Mouse (Mus musculus): ENCODE data around the gene Armc3. TPM values are rescaled to one million over a fixed set of nuclear protein-coding genes. Genes with fewer than 3 reads are reported as not detected.

The Armc3 gene
- polyA plus RNA-seq, 1 experiment = not detected

DNA sequence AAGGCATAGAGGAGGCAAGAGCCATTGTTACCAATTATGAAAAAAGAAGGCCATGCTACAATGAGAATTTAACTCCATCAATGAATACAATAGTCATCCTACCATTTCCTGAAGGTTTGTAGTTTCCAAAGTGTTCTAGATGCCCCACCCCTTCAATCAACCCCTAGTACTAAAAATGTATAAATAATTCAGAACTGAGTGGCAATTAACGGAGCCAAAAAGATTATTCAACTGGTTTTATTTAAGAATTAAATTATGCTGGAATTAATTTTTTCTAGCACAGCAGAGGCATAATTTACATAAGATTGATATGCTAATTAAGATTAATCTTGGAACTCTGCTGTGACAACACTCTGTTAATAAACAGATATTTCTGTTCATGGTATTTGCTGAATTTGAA is 34.9 kb upstream of the Armc3 start:
- H3ac ChIP-seq (ENCODE audit: control insufficient read depth, insufficient read length, low read depth) = no peak overlapping the region
- no peak overlapping the region for H3K4me3 ChIP-seq (ENCODE audit: insufficient read depth, poor library complexity, severe bottlenecking)
- H3K27me3 ChIP-seq (ENCODE audit: control insufficient read depth, insufficient read depth, insufficient read length) = no peaks in the 10 kb centered on the region
- H3K36me3 ChIP-seq (ENCODE audit: control insufficient read depth, insufficient read depth) = no peaks in the 10 kb centered on the region
- no peaks in the 10 kb centered on the region for H3K79me3 ChIP-seq (ENCODE audit: low read depth)
- TF ChIP-seq MYOG (IDR thresholded peaks at IDR 0.05; ENCODE audit: control insufficient read depth, extremely low read depth, insufficient read length) = no peak
- TF ChIP-seq CTCF (IDR thresholded peaks at IDR 0.05; ENCODE audit: control insufficient read depth, insufficient read depth, insufficient read length) = no peak
- no peak for TF ChIP-seq CEBPB (IDR thresholded peaks at IDR 0.05; ENCODE audit: low read depth)
- no peak for TF ChIP-seq MYOD1 (IDR thresholded peaks at IDR 0.05; ENCODE audit: control insufficient read depth, insufficient read length, low read depth)
- no peak for TF ChIP-seq USF1 (IDR thresholded peaks at IDR 0.05; ENCODE audit: low read depth)
- TF ChIP-seq MAX (IDR thresholded peaks at IDR 0.05) = no peak
- H3K79me2 ChIP-seq (ENCODE audit: control insufficient read depth, insufficient read depth) = no peaks in the 10 kb centered on the region

DNA sequence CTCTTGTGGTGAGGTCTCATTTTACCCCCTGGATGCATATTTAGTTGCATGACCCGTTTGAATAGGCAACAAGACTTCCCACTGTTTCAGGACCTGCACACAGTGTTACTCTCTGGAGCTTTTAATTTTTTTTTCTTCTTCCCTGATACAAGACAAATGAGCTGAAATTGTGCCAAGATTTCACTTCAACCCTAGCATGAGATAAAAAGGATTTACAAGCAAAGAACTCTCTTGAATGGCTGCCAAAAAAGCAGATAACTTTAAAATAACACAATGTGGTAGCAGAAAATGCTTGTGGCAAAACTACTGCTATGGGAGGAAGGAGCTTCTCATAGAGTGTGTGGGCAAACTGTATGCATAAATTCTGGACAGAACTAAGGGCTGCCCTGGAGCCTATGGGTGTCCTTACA is 22.3 kb upstream of the Armc3 start:
- H3K79me2 ChIP-seq (ENCODE audit: control insufficient read depth, insufficient read depth) = no peaks in the 10 kb centered on the region
- H3K27me3 ChIP-seq (ENCODE audit: control insufficient read depth, insufficient read depth, insufficient read length) = no peaks in the 10 kb centered on the region
- H3K79me3 ChIP-seq (ENCODE audit: low read depth) = no peaks in the 10 kb centered on the region
- H3K4me3 ChIP-seq (ENCODE audit: insufficient read depth, poor library complexity, severe bottlenecking) = no peak overlapping the region
- no peaks in the 10 kb centered on the region for H3K36me3 ChIP-seq (ENCODE audit: control insufficient read depth, insufficient read depth)
- H3ac ChIP-seq (ENCODE audit: control insufficient read depth, insufficient read length, low read depth) = no peak overlapping the region
- no peak for TF ChIP-seq MAX (IDR thresholded peaks at IDR 0.05)
- no peak for TF ChIP-seq MYOG (IDR thresholded peaks at IDR 0.05; ENCODE audit: control insufficient read depth, extremely low read depth, insufficient read length)
- no peak for TF ChIP-seq CTCF (IDR thresholded peaks at IDR 0.05; ENCODE audit: control insufficient read depth, insufficient read depth, insufficient read length)
- TF ChIP-seq MYOD1 (IDR thresholded peaks at IDR 0.05; ENCODE audit: control insufficient read depth, insufficient read length, low read depth) = no peak
- no peak for TF ChIP-seq CEBPB (IDR thresholded peaks at IDR 0.05; ENCODE audit: low read depth)
- TF ChIP-seq USF1 (IDR thresholded peaks at IDR 0.05; ENCODE audit: low read depth) = no peak
- TF ChIP-seq FOSL1 (IDR thresholded peaks at IDR 0.05; ENCODE audit: insufficient read depth, low read length, poor library complexity, severe bottlenecking) = no peak

- TF ChIP-seq CTCF (IDR thresholded peaks at IDR 0.05; ENCODE audit: control insufficient read depth, insufficient read depth, insufficient read length) (no peak), MAX (IDR thresholded peaks at IDR 0.05) (no peak), USF1 (IDR thresholded peaks at IDR 0.05; ENCODE audit: low read depth) (no peak), MYOD1 (IDR thresholded peaks at IDR 0.05; ENCODE audit: control insufficient read depth, insufficient read length, low read depth) (no peak), FOSL1 (IDR thresholded peaks at IDR 0.05; ENCODE audit: insufficient read depth, low read length, poor library complexity, severe bottlenecking) (no peak), MYOG (IDR thresholded peaks at IDR 0.05; ENCODE audit: control insufficient read depth, extremely low read depth, insufficient read length) (no peak), CEBPB (IDR thresholded peaks at IDR 0.05; ENCODE audit: low read depth) (no peak)
- no peaks in the 10 kb centered on the region for H3K36me3 ChIP-seq (ENCODE audit: control insufficient read depth, insufficient read depth)
- H3K79me3 ChIP-seq (ENCODE audit: low read depth) = no peaks in the 10 kb centered on the region
- H3K27me3 ChIP-seq (ENCODE audit: control insufficient read depth, insufficient read depth, insufficient read length) = no peaks in the 10 kb centered on the region
- no peaks in the 10 kb centered on the region for H3K79me2 ChIP-seq (ENCODE audit: control insufficient read depth, insufficient read depth)
- H3ac ChIP-seq (ENCODE audit: control insufficient read depth, insufficient read length, low read depth) = no peak overlapping the region
- no peak overlapping the region for H3K4me3 ChIP-seq (ENCODE audit: insufficient read depth, poor library complexity, severe bottlenecking)
Observed at GRCm38 (mm10) chr2:19199366-19199853, 308 bp downstream of the Armc3 start.

- H3K79me2 ChIP-seq (ENCODE audit: control insufficient read depth, insufficient read depth) = no peaks in the 10 kb centered on the region
- no peaks in the 10 kb centered on the region for H3K79me3 ChIP-seq (ENCODE audit: low read depth)
- no peak overlapping the region for H3K4me3 ChIP-seq (ENCODE audit: insufficient read depth, poor library complexity, severe bottlenecking)
- H3K36me3 ChIP-seq (ENCODE audit: control insufficient read depth, insufficient read depth) = no peaks in the 10 kb centered on the region
- no peaks in the 10 kb centered on the region for H3K27me3 ChIP-seq (ENCODE audit: control insufficient read depth, insufficient read depth, insufficient read length)
- H3ac ChIP-seq (ENCODE audit: control insufficient read depth, insufficient read length, low read depth) = no peak overlapping the region
- TF ChIP-seq CEBPB (IDR thresholded peaks at IDR 0.05; ENCODE audit: low read depth) (no peak), FOSL1 (IDR thresholded peaks at IDR 0.05; ENCODE audit: insufficient read depth, low read length, poor library complexity, severe bottlenecking) (no peak), MAX (IDR thresholded peaks at IDR 0.05) (no peak), MYOG (IDR thresholded peaks at IDR 0.05; ENCODE audit: control insufficient read depth, extremely low read depth, insufficient read length) (no peak), CTCF (IDR thresholded peaks at IDR 0.05; ENCODE audit: control insufficient read depth, insufficient read depth, insufficient read length) (no peak), MYOD1 (IDR thresholded peaks at IDR 0.05; ENCODE audit: control insufficient read depth, insufficient read length, low read depth) (no peak), USF1 (IDR thresholded peaks at IDR 0.05; ENCODE audit: low read depth) (no peak)
Observed at GRCm38 (mm10) chr2:19200112-19200511, 1.0 kb downstream of the Armc3 start.

- Histone ChIP-seq H3ac (ENCODE audit: control insufficient read depth, insufficient read length, low read depth) (no peak overlapping the region), H3K36me3 (ENCODE audit: control insufficient read depth, insufficient read depth) (no peaks in the 10 kb centered on the region), H3K27me3 (ENCODE audit: control insufficient read depth, insufficient read depth, insufficient read length) (no peaks in the 10 kb centered on the region), H3K4me3 (ENCODE audit: insufficient read depth, poor library complexity, severe bottlenecking) (no peak overlapping the region), H3K79me3 (ENCODE audit: low read depth) (no peaks in the 10 kb centered on the region), H3K79me2 (ENCODE audit: control insufficient read depth, insufficient read depth) (no peaks in the 10 kb centered on the region)
- TF ChIP-seq CTCF (IDR thresholded peaks at IDR 0.05; ENCODE audit: control insufficient read depth, insufficient read depth, insufficient read length) = no peak
- no peak for TF ChIP-seq MAX (IDR thresholded peaks at IDR 0.05)
- TF ChIP-seq MYOD1 (IDR thresholded peaks at IDR 0.05; ENCODE audit: control insufficient read depth, insufficient read length, low read depth) = no peak
- no peak for TF ChIP-seq MYOG (IDR thresholded peaks at IDR 0.05; ENCODE audit: control insufficient read depth, extremely low read depth, insufficient read length)
- peak; percentile 18 for TF ChIP-seq FOSL1 (IDR thresholded peaks at IDR 0.05; ENCODE audit: insufficient read depth, low read length, poor library complexity, severe bottlenecking)
- peak; percentile 4 for TF ChIP-seq CEBPB (IDR thresholded peaks at IDR 0.05; ENCODE audit: low read depth)
- TF ChIP-seq USF1 (IDR thresholded peaks at IDR 0.05; ENCODE audit: low read depth) = no peak
Observed at GRCm38 (mm10) chr2:19201682-19202081, 2.6 kb downstream of the Armc3 start.

DNA sequence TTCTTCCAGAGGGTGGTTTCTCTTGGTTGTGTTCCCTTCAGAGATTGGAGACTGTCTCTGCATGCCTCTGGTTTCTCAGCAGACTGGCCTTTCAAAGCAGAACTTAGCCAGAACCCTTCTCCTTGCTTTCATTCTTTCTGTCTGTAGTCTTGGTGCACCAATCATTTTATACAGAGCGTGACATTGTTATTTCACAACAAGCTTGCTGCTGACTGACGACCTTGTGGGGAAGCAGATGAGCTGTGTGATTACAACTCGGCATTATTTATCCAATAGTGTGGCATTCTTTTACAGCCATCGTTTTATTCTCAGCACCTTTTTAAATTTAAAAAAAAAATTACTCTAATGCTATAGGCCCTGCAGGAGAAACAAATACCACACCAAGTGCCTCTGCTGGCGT is 35.2 kb downstream of the Armc3 start:
- H3K79me2 ChIP-seq (ENCODE audit: control insufficient read depth, insufficient read depth) = no peaks in the 10 kb centered on the region
- no peaks in the 10 kb centered on the region for H3K79me3 ChIP-seq (ENCODE audit: low read depth)
- TF ChIP-seq CEBPB (IDR thresholded peaks at IDR 0.05; ENCODE audit: low read depth) = no peak
- TF ChIP-seq CTCF (IDR thresholded peaks at IDR 0.05; ENCODE audit: control insufficient read depth, insufficient read depth, insufficient read length) = no peak
- no peak for TF ChIP-seq MYOG (IDR thresholded peaks at IDR 0.05; ENCODE audit: control insufficient read depth, extremely low read depth, insufficient read length)
- no peak for TF ChIP-seq FOSL1 (IDR thresholded peaks at IDR 0.05; ENCODE audit: insufficient read depth, low read length, poor library complexity, severe bottlenecking)
- TF ChIP-seq USF1 (IDR thresholded peaks at IDR 0.05; ENCODE audit: low read depth) = no peak
- no peak for TF ChIP-seq MYOD1 (IDR thresholded peaks at IDR 0.05; ENCODE audit: control insufficient read depth, insufficient read length, low read depth)
- no peak for TF ChIP-seq MAX (IDR thresholded peaks at IDR 0.05)
- no peak overlapping the region for H3ac ChIP-seq (ENCODE audit: control insufficient read depth, insufficient read length, low read depth)
- no peaks in the 10 kb centered on the region for H3K36me3 ChIP-seq (ENCODE audit: control insufficient read depth, insufficient read depth)
- no peaks in the 10 kb centered on the region for H3K27me3 ChIP-seq (ENCODE audit: control insufficient read depth, insufficient read depth, insufficient read length)
- H3K4me3 ChIP-seq (ENCODE audit: insufficient read depth, poor library complexity, severe bottlenecking) = no peak overlapping the region

Data from C2C12 (cell line).